Mouse (Mus musculus) lung, embryonic 15.5 days (tissue): ENCODE results near the gene Fhl3. TPM values are rescaled to one million over a fixed set of nuclear protein-coding genes. Genes with fewer than 3 reads are reported as not detected.
A peak's percentile ranks its signal among the peaks of the same experiment; 100 is the strongest.

ENCODE experiments used
- ATAC-seq: fragments of 200-750 bp; cut with Nextera tagmentation; 2 replicates; pipeline ENCODE4 v1.8.0; 2017; ENCODE audit warnings: moderate number of reproducible peaks, borderline replicate concordance; ENCODE audit not compliant: low FRiP score, low TSS enrichment; ENCODE audit errors: extremely low read depth
- H3K27ac ChIP-seq: fragments of 300-500 bp; sonication (generic); 2 replicates; pipeline ENCODE4 v1.5.1; 2015; ENCODE audit warnings: moderate library complexity, mild to moderate bottlenecking, inconsistent platforms
- H3K27me3 ChIP-seq: fragments of 300-500 bp; sonication (generic); 2 replicates; pipeline ENCODE4 v1.6.1; 2015; ENCODE audit warnings: inconsistent platforms
- H3K36me3 ChIP-seq: fragments of 300-500 bp; sonication (generic); 2 replicates; pipeline ENCODE4 v1.6.1; 2015; ENCODE audit warnings: inconsistent platforms
- H3K4me1 ChIP-seq: fragments of 300-500 bp; sonication (generic); 2 replicates; pipeline ENCODE4 v1.6.1; 2015; ENCODE audit warnings: inconsistent platforms
- H3K4me2 ChIP-seq: fragments of 300-500 bp; sonication (generic); 2 replicates; pipeline ENCODE4 v1.6.1; 2015; ENCODE audit warnings: inconsistent platforms, mild to moderate bottlenecking, moderate library complexity
- H3K4me3 ChIP-seq: fragments of 300-500 bp; sonication (generic); 2 replicates; pipeline ENCODE4 v1.5.1; 2015; ENCODE audit warnings: mild to moderate bottlenecking, inconsistent platforms
- H3K9ac ChIP-seq: fragments of 300-500 bp; sonication (generic); 2 replicates; pipeline ENCODE4 v1.6.1; 2015; ENCODE audit warnings: inconsistent platforms
- H3K9me3 ChIP-seq: fragments of 300-500 bp; sonication (generic); 2 replicates; pipeline ENCODE4 v1.6.1; 2016; ENCODE audit warnings: inconsistent platforms
- WGBS: fragments of 180-500 bp; shearing (Covaris S2); methylation state at CpG from one replicate; pipeline ENCODE4 v1.1.7; 2015; 5-methylcytosine and 5-hydroxymethylcytosine counted together
- polyA plus RNA-seq: library from polyadenylated mRNA; unstranded; fragments of >200 nt; fragmentation: Nextera tagmentation; extraction: Ambion mirVana; gene quantifications from 2 replicates; pipeline ENCODE4 v1.2.1, GENCODE M21; 2015

The Fhl3 gene
- polyA plus RNA-seq, 1 experiment from 2014 or later = 5.3 TPM

GRCm38 (mm10) chr4:124714545-124715481 lies 14.3 kb downstream of the Fhl3 start, which contains the start of gene Sf3a3:
TSS of gene Sf3a3 (plus strand) at chr4:124714776.
- Histone ChIP-seq H3K27me3 (no peaks in the 10 kb centered on the region), H3K4me3 (peak within 1 kb of the TSS; percentile 91), H3K9me3 (no peaks in the 10 kb centered on the region), H3K27ac (peak within 1 kb of the TSS; percentile 56; the same call in 1 of the 2 replicates), H3K36me3 (peaks cover 37% of the 10 kb centered on the region), H3K9ac (peak within 1 kb of the TSS; percentile 96), H3K4me2 (peak within 1 kb of the TSS; percentile 89), H3K4me1 (peaks cover 23% of the 10 kb centered on the region)
- WGBS = 1% methylated on average over 56 of the region's 57 CpGs
- ATAC-seq = peak; percentile 89

GRCm38 (mm10) chr4:124719101-124719500 lies 18.6 kb downstream of the Fhl3 start:
- Histone ChIP-seq H3K36me3 (peaks cover 74% of the 10 kb centered on the region), H3K4me3 (no peak overlapping the region), H3K9me3 (no peaks in the 10 kb centered on the region), H3K4me1 (peaks cover 13% of the 10 kb centered on the region), H3K9ac (no peak overlapping the region), H3K27ac (no peak overlapping the region), H3K4me2 (no peak overlapping the region), H3K27me3 (no peaks in the 10 kb centered on the region)
- no peak for ATAC-seq
- 93% methylated on average over 4 of the region's 4 CpGs for WGBS

DNA sequence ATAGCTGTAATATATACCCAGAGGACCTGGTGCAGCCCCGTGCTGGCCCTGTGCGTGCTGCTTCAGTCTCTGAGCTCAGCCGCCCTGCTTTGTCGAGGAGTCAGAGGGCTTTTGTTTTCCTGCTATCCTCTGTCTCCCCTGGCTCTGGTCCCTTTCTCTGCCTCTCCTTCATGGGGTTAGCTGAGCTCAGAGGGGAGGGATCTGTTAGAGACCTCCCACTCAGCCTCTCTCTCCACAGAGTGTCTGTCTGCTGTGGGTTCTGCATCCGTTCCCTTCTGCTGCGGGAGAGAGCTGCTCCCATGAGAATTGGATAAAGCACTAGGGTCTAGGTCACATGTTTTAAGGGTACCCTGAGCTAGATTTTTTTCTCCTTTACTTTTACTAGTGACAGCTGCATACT lies 25.6 kb downstream of the Fhl3 start:
- ATAC-seq = no peak
- no peak overlapping the region for H3K27ac ChIP-seq
- H3K27me3 ChIP-seq = no peaks in the 10 kb centered on the region
- 92% methylated on average over 6 of the region's 6 CpGs for WGBS
- peaks cover 93% of the 10 kb centered on the region for H3K36me3 ChIP-seq
- no peaks in the 10 kb centered on the region for H3K9me3 ChIP-seq
- H3K9ac ChIP-seq = no peak overlapping the region
- H3K4me2 ChIP-seq = no peak overlapping the region
- H3K4me1 ChIP-seq = no peaks in the 10 kb centered on the region
- H3K4me3 ChIP-seq = no peak overlapping the region

DNA sequence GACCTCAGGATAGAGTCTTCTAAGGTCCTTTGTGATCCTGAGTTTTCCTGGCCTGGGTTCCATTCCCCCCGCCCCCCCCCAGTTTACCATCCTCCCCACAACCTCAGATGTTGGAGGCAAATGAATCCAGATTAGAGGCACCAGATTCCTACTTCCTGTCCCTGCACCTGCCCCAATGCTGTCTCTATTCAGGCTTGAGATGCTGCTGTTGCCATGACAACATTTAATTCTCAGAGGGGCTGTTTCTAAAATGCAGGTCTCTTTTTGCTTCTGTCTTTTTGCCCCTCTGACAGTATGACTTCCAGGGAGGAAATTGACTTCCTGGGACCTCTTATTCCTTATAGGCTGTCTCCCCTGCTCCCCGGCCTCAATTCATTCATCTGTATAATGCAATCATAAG lies 36.5 kb downstream of the Fhl3 start:
- 56% methylated on average over 2 of the region's 2 CpGs for WGBS
- H3K27me3 ChIP-seq = no peaks in the 10 kb centered on the region
- no peak overlapping the region for H3K4me3 ChIP-seq
- no peak overlapping the region for H3K27ac ChIP-seq
- no peak for ATAC-seq
- H3K4me2 ChIP-seq = no peak overlapping the region
- peaks cover 12% of the 10 kb centered on the region for H3K36me3 ChIP-seq
- no peaks in the 10 kb centered on the region for H3K9me3 ChIP-seq
- 0 out of 2 replicates have a peak, but pooled peaks cover 3% of the 10 kb centered on the region for H3K4me1 ChIP-seq
- H3K9ac ChIP-seq = no peak overlapping the region

DNA sequence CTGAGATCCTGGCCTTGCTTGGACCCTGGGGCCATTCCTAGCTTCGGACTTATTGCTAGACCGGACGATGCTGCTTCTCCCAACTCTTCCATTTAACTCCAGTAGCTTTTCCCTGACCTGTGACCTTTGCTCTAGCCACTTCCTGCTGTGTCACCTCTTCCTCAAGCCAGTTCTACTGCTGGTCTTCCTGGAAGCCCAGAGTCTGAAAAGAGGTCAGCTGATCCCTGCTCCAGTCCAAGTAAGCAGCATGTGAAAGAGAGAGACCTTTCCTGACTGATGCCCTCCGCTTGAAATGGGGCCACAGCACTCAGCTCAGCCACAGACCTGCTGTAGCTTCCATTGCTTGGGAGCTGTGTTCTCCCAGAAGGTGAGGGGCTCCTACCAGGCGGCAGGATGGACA lies 37.0 kb downstream of the Fhl3 start:
- WGBS = 72% methylated on average over 5 of the region's 5 CpGs
- Histone ChIP-seq H3K4me3 (no peak overlapping the region), H3K9me3 (no peaks in the 10 kb centered on the region), H3K4me1 (peaks cover 7% of the 10 kb centered on the region), H3K4me2 (no peak overlapping the region), H3K36me3 (peaks cover 9% of the 10 kb centered on the region; the same call in 1 of the 2 replicates), H3K9ac (no peak overlapping the region), H3K27ac (no peak overlapping the region), H3K27me3 (no peaks in the 10 kb centered on the region)
- ATAC-seq = no peak

DNA sequence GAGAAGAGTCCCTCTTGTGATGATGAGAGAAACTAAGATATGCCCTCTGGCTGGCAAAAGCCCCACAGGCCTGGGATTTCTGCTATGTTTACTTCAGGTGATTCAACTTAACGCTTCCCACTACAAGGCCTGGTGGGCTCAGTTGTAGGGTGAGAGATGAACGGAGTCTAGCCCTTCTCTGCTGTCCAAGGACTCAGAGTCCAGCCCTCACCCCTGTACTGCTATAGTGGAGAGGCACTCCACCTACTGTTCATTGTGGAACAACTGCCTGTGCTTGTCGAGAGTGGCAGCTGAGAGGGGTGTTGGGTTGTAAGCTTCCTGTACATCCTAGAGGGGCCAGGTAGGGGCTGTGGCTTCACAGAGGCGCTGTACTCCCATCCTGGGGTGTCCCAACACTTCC lies 37.5 kb downstream of the Fhl3 start:
- Histone ChIP-seq H3K9ac (no peak overlapping the region), H3K4me1 (peaks cover 10% of the 10 kb centered on the region), H3K36me3 (peaks cover 5% of the 10 kb centered on the region; the same call in 1 of the 2 replicates), H3K27ac (no peak overlapping the region), H3K27me3 (no peaks in the 10 kb centered on the region), H3K9me3 (no peaks in the 10 kb centered on the region), H3K4me2 (no peak overlapping the region), H3K4me3 (no peak overlapping the region)
- WGBS = 51% methylated on average over 4 of the region's 4 CpGs
- no peak for ATAC-seq

- H3K4me3 ChIP-seq = no peak overlapping the region
- no peak overlapping the region for H3K4me2 ChIP-seq
- ATAC-seq = no peak
- H3K27me3 ChIP-seq = no peaks in the 10 kb centered on the region
- H3K27ac ChIP-seq = no peak overlapping the region
- WGBS = 57% methylated on average over 1 of the region's 1 CpGs
- H3K4me1 ChIP-seq = peaks cover 10% of the 10 kb centered on the region
- H3K9me3 ChIP-seq = no peaks in the 10 kb centered on the region
- no peak overlapping the region for H3K9ac ChIP-seq
- no peaks in the 10 kb centered on the region for H3K36me3 ChIP-seq
Observed at GRCm38 (mm10) chr4:124738783-124739182, 38.3 kb downstream of the Fhl3 start.

- peak within 1 kb of the TSS; percentile 59 for H3K4me3 ChIP-seq
- H3K9ac ChIP-seq = peak within 1 kb of the TSS; percentile 58
- H3K36me3 ChIP-seq = no peaks in the 10 kb centered on the region
- H3K9me3 ChIP-seq = no peaks in the 10 kb centered on the region
- peak within 1 kb of the TSS; percentile 56; the same call in 1 of the 2 replicates for H3K27ac ChIP-seq
- ATAC-seq = peak; percentile 89
- peaks cover 10% of the 10 kb centered on the region for H3K4me1 ChIP-seq
- no peaks in the 10 kb centered on the region for H3K27me3 ChIP-seq
- H3K4me2 ChIP-seq = peak within 1 kb of the TSS; percentile 75
- 12% methylated on average over 25 of the region's 25 CpGs for WGBS
Observed at GRCm38 (mm10) chr4:124741376-124742343, 41.2 kb downstream of the Fhl3 start, which contains the start of gene Inpp5b. TSS of gene Inpp5b (plus strand) at chr4:124741850.

DNA sequence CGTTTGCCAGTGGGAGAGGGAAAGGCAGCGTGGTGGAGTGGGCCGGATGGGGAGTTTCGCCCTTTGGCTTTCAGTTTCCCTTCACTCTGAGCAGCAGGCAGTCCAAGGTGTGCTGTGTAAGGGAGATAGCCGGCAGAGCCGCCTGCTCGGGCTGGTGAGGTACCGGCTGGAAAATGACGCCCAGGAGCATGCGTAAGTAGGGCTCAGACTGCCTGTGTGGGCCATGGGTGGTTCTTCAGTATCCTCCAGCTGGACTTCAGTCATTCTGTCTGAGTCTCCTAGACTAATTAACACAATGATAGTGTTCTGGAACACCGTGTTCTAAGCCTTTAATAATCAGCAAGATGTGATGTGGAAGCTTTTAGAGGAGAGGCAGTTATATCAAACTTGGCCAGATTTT lies 42.3 kb downstream of the Fhl3 start:
- 83% methylated on average over 11 of the region's 11 CpGs for WGBS
- H3K27me3 ChIP-seq = no peaks in the 10 kb centered on the region
- peaks cover 10% of the 10 kb centered on the region for H3K4me1 ChIP-seq
- no peak overlapping the region for H3K4me2 ChIP-seq
- no peak overlapping the region for H3K4me3 ChIP-seq
- no peak overlapping the region for H3K27ac ChIP-seq
- ATAC-seq = no peak
- H3K9ac ChIP-seq = no peak overlapping the region
- H3K9me3 ChIP-seq = no peaks in the 10 kb centered on the region
- H3K36me3 ChIP-seq = no peaks in the 10 kb centered on the region

DNA sequence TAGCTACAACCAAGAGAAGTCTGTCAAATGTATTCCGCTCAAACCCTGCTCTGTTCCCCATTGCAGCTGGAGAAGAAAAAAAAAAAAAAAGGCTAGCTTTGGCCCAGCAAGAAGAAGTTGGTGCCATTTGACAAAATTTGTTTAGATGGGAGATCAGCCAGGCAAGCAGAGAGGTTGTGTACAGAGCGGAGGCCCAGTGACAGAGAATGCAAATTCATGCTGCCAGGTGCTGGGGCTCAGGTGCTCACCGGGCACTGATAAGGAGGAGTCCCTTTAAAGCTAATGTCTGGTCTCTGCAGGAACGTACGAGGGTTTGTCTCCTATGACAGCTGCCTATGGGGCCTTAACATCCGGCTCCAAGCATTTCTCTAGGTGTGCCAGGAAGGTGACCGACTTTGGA lies 46.1 kb downstream of the Fhl3 start:
- H3K36me3 ChIP-seq = no peaks in the 10 kb centered on the region
- no peak for ATAC-seq
- no peak overlapping the region for H3K4me3 ChIP-seq
- H3K4me1 ChIP-seq = peaks cover 12% of the 10 kb centered on the region
- H3K9me3 ChIP-seq = no peaks in the 10 kb centered on the region
- no peaks in the 10 kb centered on the region; the same call in 1 of the 2 replicates for H3K27me3 ChIP-seq
- H3K9ac ChIP-seq = no peak overlapping the region
- no peak overlapping the region for H3K27ac ChIP-seq
- WGBS = 68% methylated on average over 7 of the region's 7 CpGs
- no peak overlapping the region for H3K4me2 ChIP-seq

DNA sequence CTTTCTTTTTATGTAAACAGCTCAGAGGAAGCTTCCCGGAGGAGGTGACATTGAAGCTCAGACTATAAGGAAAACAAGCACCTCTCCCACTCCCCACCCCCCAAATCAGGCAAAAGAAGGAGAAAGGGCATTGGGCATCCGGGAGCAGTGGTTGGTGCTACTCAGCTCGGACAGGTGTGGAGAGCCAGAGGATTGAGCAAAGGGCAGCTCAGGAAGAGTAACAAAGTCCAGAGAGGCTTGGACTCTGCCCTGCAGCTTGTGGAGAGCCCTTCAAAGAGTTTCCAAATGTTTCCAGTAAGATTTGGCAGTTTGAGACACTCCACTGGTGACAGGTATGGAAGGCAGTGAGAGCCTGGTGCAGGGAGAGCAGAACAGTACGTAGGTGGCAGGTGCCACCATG lies 47.4 kb downstream of the Fhl3 start:
- H3K27me3 ChIP-seq = no peaks in the 10 kb centered on the region; the same call in 1 of the 2 replicates
- no peaks in the 10 kb centered on the region for H3K36me3 ChIP-seq
- no peak for ATAC-seq
- H3K4me1 ChIP-seq = peaks cover 15% of the 10 kb centered on the region
- WGBS = 54% methylated on average over 4 of the region's 4 CpGs
- H3K4me2 ChIP-seq = no peak overlapping the region
- no peak overlapping the region for H3K9ac ChIP-seq
- no peak overlapping the region for H3K27ac ChIP-seq
- H3K9me3 ChIP-seq = no peaks in the 10 kb centered on the region
- H3K4me3 ChIP-seq = no peak overlapping the region
